Mouse (Mus musculus) myocyte (in vitro differentiated cells): ENCODE measurements around the gene Ccp110.

Source experiments
- CEBPB ChIP-seq: IDR thresholded peaks from 2 replicates; pipeline ENCODE4 v1.6.1; 2011; ENCODE audit warnings: mild to moderate bottlenecking, moderate library complexity; ENCODE audit not compliant: poor library complexity, insufficient read depth, severe bottlenecking
- E2F4 ChIP-seq: IDR thresholded peaks from one replicate; pipeline ENCODE4 v1.6.1; 2011; ENCODE audit warnings: mild to moderate bottlenecking, control low read depth, moderate library complexity; ENCODE audit not compliant: insufficient read depth
- MAX ChIP-seq: IDR thresholded peaks from one replicate; pipeline ENCODE4 v1.6.1; 2011; ENCODE audit warnings: low read depth, mild to moderate bottlenecking, control low read depth
- MYOD1 ChIP-seq, 3 experiments: IDR thresholded peaks; one replicate each; pipeline ENCODE4 v1.6.1; 2011; ENCODE audit warnings: control low read depth in 2 of 3, low read depth in 2 of 3, mild to moderate bottlenecking in 2 of 3, moderate library complexity in 1 of 3; ENCODE audit not compliant: insufficient read length in 2 of 3, control insufficient read depth in 1 of 3
- MYOG ChIP-seq, 3 experiments: IDR thresholded peaks; one replicate each; pipeline ENCODE4 v1.6.1; 2011; ENCODE audit warnings: control low read depth in 2 of 3, low read depth in 2 of 3, mild to moderate bottlenecking in 2 of 3; ENCODE audit not compliant: insufficient read length in 2 of 3, control insufficient read depth in 1 of 3, insufficient read depth in 1 of 3
- POLR2A ChIP-seq: IDR thresholded peaks from one replicate; pipeline ENCODE4 v1.6.1; 2011; ENCODE audit warnings: low read depth, mild to moderate bottlenecking, control low read depth, moderate library complexity; ENCODE audit not compliant: insufficient read length
- POLR2AphosphoS2 ChIP-seq: IDR thresholded peaks from one replicate; pipeline ENCODE4 v1.6.1; 2011; ENCODE audit warnings: low read depth, control low read depth; ENCODE audit not compliant: insufficient read length
- REST ChIP-seq: IDR thresholded peaks from one replicate; pipeline ENCODE4 v1.6.1; 2011; ENCODE audit warnings: mild to moderate bottlenecking, control low read depth, moderate library complexity; ENCODE audit not compliant: insufficient read depth, insufficient read length
- SRF ChIP-seq: IDR thresholded peaks from one replicate; pipeline ENCODE4 v1.6.1; 2011; ENCODE audit warnings: low read depth; ENCODE audit not compliant: control insufficient read depth, insufficient read length
- TCF12 ChIP-seq: IDR thresholded peaks from one replicate; pipeline ENCODE4 v1.6.1; 2011; ENCODE audit warnings: mild to moderate bottlenecking, control low read depth; ENCODE audit not compliant: poor library complexity, insufficient read depth, severe bottlenecking
- TCF3 ChIP-seq: IDR thresholded peaks from one replicate; pipeline ENCODE4 v1.6.1; 2011; ENCODE audit warnings: low read depth, control low read depth; ENCODE audit not compliant: insufficient read length
- USF1 ChIP-seq: IDR thresholded peaks from one replicate; pipeline ENCODE4 v1.6.1; 2011; ENCODE audit warnings: low read depth, mild to moderate bottlenecking, control low read depth, moderate library complexity

DNA sequence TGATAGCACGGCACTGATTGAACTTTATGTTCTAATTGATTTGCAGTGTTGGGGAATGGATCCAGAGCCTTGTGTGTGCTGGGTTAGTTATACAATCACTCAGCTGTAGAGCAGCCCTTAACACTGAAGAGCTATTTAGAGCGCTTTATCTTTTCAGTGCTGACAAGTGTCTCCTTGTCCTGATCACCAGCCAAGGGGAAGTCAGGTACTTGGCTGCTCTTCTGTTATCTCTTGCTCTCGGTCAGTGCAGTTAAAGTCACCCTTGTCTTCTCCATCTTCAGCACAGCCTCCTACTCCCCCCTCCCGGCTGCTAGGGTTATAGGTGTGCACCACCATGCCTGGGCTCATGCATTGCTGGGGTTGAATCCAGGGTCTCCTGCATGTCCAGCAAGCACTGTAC is 35.5 kb upstream of the Ccp110 start:
- TF ChIP-seq MAX (no peak), POLR2A (no peak), MYOG (IDR thresholded peaks at IDR 0.05; ENCODE audit: control insufficient read depth in 1 of 3, insufficient read depth in 1 of 3, insufficient read length in 2 of 3, low read depth in 2 of 3) (no peak), REST (no peak), USF1 (no peak), TCF12 (no peak), POLR2AphosphoS2 (no peak), CEBPB (no peak), SRF (no peak), E2F4 (no peak), TCF3 (no peak), MYOD1 (IDR thresholded peaks at IDR 0.05; ENCODE audit: control insufficient read depth in 1 of 3, insufficient read length in 2 of 3, low read depth in 2 of 3) (no peak)
